Mouse (Mus musculus) brain, embryonic 14.5 days (tissue): ENCODE measurements around the gene Srrm1.

Experiments used
- CTCF ChIP-seq: fragments of 200-500 bp; IDR thresholded peaks from 2 replicates; pipeline ENCODE4 v1.5.1; 2012; ENCODE audit warnings: inconsistent platforms, mild to moderate bottlenecking, moderate library complexity, borderline replicate concordance; ENCODE audit not compliant: insufficient read depth, insufficient read length; ENCODE audit errors: extremely low read depth
- POLR2A ChIP-seq: fragments of 200-500 bp; IDR thresholded peaks from 2 replicates; pipeline ENCODE4 v1.6.1; 2012; ENCODE audit warnings: mild to moderate bottlenecking, inconsistent platforms, borderline replicate concordance; ENCODE audit not compliant: poor library complexity, insufficient read depth, insufficient read length, severe bottlenecking; ENCODE audit errors: extremely low read depth

- no peak for TF ChIP-seq POLR2A
- TF ChIP-seq CTCF, result no peak
These were observed 67.0 kb downstream of the Srrm1 start for GRCm38 (mm10) chr4:135286033-135286622.
